Mouse (Mus musculus) thymus, adult 18-20 months (tissue): ENCODE results near the gene Dnm3.

Experiments used
- DNase-seq, 2 experiments: peaks; one replicate each; pipeline ENCODE4 v3.0.0; 2022; ENCODE audit warnings: mixed read lengths in 2 of 2

The Dnm3 gene

GRCm38 (mm10) chr1:162015247-162015862 lies 462.5 kb downstream of the Dnm3 start:
- no peak for DNase-seq

GRCm38 (mm10) chr1:162013561-162013960 lies 464.3 kb downstream of the Dnm3 start:
- DNase-seq: no peak

- no peak for DNase-seq
Measured at GRCm38 (mm10) chr1:162011523-162012245, 466.1 kb downstream of the Dnm3 start.

DNA sequence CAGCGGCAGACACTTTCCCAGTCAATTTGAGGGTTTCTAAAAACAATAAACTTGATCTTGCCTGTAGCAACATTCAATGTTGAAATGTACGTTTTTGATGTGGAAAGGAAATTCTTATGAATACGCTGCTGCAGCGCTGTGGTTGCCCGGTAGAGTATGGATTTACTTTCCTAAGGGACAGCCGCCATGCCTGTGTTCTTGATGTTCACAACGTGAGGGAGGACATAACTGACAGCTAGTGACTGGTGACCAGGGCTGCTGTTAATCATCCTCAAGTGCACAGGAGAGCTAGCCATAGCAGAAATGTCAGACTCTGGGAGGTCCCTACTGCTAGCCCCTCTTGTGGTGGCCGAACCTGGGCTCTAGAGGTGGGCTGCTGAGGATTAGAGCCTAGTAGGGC lies 468.7 kb downstream of the Dnm3 start:
- no peak for DNase-seq

GRCm38 (mm10) chr1:162008631-162009067 lies 469.2 kb downstream of the Dnm3 start:
- DNase-seq: no peak

DNA sequence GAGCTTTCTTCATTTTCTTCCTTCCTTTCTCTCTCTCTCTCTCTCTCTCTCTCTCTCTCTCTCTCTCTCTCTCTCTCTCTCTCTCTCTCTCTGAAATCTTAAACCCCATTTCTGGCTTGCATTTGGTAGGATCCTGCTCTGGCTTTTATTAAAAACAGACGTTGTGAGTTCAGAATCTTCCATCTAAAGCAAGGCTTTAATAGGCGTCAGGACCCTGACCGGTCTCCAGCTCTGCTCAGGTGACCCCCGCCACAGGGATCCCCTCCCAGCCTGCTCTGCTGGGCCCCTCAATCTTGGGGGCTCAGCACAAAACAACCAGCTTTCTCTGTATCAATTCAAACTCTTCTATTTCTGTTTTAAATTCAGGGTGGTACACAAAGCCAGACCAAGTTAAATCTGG lies 469.6 kb downstream of the Dnm3 start:
- no peak for DNase-seq

DNA sequence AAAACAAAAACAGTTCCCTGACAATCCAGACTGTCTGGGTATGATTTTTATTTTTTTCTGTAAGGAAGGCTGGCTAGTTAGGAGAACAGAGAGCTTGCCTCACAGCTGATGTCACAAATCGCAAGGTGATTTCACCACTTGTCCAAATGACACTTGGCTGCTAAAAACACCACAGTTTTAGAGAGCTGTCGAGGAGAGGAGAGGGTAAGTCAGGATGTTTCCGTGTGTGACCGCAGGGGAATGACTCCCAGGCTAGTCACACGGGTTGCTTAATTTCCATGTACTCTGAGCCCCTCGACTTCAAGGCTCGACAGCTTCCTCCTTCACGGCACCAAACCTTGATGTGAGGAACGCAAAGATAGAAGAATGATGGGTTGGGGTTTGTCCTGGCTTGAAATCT lies 471.7 kb downstream of the Dnm3 start:
- DNase-seq: no peak

GRCm38 (mm10) chr1:162004821-162005770 lies 472.7 kb downstream of the Dnm3 start:
- no peak for DNase-seq

DNA sequence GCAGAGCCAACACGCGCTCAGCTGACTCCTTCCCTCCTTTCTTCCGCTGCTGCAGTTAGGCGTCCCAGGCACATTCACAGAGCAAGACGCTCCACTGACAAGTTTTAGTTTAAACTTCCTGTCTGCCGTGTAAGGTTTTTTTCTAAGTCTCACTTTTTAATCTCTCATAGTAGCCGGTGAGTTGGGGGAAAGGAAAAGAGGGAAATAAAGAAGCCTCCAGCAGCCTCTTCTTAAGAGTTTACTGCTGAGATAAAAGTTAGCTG lies 473.4 kb downstream of the Dnm3 start:
- no peak for DNase-seq

DNA sequence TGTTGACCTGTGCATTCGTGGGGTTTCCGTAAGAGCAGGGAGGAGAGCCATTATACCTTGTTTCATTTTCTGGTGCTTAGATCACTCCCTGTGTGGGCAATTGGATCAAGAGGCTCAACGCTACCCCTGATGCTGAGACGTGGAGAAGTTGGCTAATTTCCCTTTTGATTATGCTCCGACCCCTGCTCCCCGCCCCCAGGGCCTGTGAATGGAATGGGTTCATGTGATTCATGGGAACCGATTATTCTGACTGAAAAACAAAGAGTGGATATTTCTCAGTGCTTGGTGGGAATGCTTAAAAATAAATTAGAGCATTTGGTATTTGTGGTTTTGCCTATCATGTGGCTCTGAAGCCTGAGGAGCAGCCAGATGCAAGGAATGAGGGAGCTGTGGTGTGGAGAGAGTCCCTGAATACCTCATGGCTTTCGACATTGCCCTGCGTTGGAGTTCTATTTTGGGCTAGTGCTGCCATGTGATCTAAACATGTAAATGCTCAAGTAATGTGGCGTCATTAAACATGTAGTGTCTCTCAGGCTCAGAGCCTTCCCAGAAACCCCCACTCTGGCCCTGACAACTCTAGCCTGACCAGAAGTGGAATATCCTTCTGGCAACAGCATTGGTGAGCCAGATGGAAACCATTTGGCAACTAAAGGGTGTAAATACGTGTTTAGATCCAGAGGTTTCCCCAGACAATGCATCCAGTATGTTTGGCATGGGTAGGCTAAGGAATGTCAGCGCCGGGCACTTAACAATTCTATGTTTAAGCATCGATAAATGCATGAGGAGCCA lies 473.9 kb downstream of the Dnm3 start:
- DNase-seq: no peak

DNA sequence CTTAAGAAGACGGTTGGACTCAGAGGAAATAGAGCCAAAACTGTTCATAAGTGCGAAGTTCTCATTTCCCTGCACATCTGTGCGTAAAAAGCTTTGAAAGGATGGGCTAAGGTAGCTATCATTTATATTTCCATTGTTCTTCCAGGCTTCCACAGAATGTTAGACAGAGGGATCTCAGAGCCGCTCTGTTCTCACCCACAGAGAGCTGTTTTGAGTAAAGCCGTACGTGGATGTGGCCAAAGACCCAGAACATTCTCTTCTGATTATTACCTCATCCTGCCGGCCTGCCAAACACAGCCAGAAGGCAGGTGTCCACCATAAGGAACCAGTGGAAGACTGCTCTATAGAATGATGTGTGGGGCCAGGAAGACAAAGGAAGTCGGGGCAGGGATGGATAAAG lies 476.5 kb downstream of the Dnm3 start:
- DNase-seq: no peak

GRCm38 (mm10) chr1:161999882-162000371 lies 477.9 kb downstream of the Dnm3 start:
- peak in 1 of 2 experiments; percentile 9 for DNase-seq

DNA sequence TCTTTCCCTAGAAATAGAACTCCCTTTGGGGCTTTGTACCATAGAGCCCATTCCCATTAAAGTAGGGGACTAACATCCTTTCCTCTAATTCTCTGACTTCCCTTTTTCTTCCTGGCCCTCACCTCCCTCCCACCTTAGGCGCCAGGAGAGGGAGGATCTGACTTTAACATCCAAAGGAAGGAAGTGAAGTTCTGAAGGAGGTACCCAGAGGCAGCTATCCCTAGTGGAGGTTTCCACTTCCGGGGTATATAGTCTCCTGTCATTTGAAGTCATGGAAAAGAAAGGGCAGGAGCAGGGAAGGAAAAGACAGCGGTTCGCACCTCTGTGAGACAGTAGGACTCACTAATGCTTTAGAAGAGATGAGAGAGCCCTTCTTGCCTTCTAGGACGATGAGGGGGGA lies 478.5 kb downstream of the Dnm3 start:
- DNase-seq: no peak

- no peak for DNase-seq
Measured at GRCm38 (mm10) chr1:161998781-161999180, 479.1 kb downstream of the Dnm3 start.

GRCm38 (mm10) chr1:161992389-161992788 lies 485.4 kb downstream of the Dnm3 start:
- DNase-seq: no peak

DNA sequence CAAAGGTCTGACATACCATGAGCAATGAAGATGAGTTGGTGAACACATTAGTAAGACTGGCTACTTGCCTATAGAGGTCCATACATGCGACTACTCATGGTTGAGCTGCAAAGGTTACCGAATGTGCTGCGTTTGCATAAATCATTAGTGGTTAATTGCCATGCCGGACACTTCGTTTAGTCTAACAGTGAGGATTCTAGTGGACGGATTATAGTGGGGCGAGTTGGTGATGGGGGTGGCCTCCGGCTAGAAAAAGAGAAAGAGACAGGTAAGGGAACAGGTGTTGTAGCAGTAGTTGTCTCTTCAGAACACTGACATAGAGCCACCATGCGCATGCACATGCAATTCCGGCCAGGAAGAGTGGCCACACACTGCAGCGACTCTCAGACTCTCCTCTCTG lies 486.0 kb downstream of the Dnm3 start:
- no peak for DNase-seq

DNA sequence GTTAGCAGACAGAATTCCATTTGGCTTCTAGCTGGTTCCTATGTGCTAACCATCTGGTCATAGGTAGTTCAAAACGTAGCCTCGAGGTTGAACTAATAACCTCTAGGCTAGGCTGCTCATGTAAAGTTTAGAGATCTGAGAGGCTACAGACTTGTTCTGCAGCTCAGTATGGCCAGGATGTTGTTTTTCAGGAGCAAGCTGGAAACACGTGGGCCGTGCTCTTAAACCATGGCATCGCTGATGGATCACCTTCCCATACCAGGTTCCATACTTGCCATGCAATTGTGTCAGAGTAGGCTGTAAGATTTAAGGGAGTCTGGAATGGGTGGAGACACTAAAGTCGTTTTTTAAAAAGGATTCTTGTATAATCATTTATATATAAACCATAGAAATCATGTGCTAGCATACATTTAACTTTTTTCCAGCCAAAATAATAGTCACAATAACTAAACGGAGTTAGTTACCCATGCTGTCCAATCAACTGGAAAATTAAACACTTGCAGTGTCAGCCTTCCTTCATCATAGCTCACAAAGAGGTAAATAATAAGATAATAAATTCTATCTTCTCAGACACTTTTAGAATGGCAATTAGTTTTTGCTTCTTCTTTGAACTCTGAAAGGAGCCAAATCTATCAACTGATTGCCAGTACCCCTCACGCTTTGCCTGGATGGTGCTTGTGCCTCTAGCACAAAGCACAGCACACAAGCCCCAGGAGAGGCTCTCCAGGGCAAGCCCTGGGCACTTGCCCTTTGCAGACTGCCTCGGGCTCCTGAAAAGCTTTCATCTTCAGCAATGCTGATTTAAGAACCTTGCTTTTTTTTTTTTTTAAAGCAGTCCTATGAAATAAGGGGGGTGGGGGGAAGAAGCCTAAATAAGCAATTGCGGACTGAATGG lies 486.9 kb downstream of the Dnm3 start:
- no peak for DNase-seq

DNA sequence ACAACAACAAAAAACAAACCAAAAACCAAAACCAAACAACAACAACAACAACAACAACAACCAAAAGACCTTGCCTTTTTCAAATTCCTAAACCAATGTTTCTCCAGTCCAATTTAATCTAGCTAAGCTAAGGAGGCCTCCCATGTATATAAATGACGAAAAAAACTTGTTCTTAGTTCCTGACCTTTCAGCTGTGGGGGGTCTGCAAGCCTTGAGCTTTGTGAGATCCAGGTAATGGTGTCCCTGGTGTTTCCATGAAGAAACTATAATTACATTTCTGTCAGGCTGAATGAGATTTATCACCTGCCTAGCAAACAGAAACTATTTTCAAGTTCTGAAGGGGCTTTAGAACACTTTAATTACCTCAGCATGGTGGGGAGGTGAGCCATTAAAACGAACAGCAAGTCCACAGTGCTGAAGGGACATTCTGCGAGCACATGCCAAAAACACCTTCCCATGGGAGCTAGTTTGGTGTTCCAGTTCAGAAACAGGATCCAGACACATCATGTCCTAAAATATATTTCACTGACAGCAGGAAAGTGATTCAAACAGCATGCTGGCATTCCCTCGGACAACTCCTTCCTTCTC lies 493.8 kb downstream of the Dnm3 start:
- DNase-seq: no peak

DNA sequence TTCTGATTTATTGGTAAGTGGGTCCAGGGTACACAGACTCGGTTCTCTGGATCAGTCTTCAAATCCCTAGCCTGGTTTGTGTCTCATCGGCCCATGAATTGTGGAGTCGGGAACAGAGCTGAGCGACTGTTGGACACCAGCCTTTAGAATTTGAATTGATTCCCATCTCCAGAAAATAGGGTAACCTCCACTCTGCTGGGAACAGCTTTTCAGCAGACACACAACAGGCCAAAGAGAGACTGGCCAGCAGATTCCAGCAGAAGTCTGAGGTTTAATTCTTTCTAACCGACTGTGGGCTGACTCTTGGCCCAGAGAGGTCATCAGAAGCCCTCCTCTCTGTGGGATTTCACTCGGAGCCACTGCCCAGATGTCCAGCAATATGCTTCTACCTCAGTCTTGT lies 494.4 kb downstream of the Dnm3 start:
- DNase-seq: no peak

GRCm38 (mm10) chr1:161980626-161981298 lies 497.1 kb downstream of the Dnm3 start:
- no peak for DNase-seq

DNA sequence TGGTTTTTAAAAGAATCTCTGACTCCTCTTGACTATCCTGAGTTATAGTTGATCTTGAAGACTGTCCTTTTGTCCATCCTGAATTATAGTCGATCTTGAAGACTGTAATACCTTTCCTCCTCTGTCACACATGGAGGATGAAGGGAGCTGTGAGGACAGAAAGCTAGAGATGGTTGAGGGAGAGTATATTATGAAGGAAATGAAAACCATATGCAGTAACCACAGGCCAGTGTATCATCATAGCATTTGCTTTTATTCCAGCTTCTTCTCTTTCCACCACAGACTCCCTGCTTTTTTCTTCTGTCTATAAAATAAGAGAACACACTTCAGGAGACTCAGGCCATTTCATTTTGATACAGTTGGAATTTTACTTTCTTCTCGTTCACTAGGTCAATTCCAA lies 497.8 kb downstream of the Dnm3 start:
- DNase-seq: no peak
